Mouse (Mus musculus) liver, embryonic 14.5 days (tissue): ENCODE data around the gene Nup188.

Source experiments
- CTCF ChIP-seq: IDR thresholded peaks from 2 replicates; pipeline ENCODE4 v1.5.1; 2016; ENCODE audit warnings: antibody characterized with exemption, low read depth, control low read depth
- EP300 ChIP-seq: IDR thresholded peaks from 2 replicates; pipeline ENCODE4 v1.6.1; 2016; ENCODE audit warnings: antibody characterized with exemption, low read depth

DNA sequence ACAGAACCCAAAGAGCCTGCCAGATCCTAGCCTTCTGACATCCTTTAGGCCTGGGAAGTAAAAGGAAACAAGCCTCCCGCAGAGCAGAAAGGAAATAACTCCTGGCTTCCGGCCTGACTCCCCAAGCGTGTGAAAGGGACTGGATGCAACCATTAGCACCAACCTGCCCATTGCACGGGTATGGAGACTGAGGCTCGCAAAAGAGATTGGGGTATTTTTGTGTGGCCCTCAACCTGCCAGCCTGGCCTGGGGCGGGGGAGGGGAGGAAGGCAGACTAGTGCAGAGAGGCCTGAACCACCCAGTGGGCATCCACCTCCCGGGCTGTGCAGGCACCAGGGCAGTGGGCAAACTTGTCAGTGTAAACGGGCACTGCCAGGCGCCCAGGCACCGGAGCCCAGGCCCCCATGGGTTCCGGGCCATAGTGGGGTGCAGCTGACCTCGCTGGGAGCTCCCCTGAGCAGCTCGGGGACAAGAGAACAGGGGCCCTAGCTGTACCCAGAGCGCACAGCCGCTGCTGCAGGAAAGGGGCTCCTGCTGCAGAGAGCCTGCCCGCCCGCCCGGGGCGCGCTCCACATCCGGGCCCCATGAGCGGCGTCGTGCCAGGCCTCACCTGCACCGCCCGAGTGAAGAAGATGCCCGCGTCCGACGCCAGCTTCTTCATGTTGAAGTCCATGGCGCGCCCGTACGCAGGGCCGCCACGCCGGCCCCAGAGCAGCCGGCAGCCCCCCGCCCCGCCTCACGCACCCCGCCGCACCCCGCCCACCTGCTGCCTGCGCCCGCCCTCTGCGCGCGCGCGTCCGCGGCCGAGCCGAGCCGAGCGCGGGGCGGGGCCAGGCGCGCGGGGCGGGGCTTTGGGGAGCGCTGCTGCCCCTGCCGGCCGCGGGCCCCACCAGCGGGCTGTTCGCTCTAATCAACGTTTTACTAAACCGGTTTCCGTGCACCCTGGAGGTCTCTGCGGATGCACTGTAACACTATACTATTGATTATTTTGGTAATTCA is 72.6 kb downstream of the Nup188 start, which contains the start of gene Sh3glb2:
- TF ChIP-seq EP300 (no peak), CTCF (peak; percentile 53)
